Mouse (Mus musculus) erythroblast, embryonic 14.5 days (primary cell): Measurements from ENCODE around the gene Tsc22d1. TPM values are rescaled to one million over a fixed set of nuclear protein-coding genes. Genes with fewer than 3 reads are reported as not detected.

Experiments used
- H3K27me3 ChIP-seq: 2 replicates; pipeline ENCODE4 v1.6.1; 2012; ENCODE audit warnings: inconsistent platforms; ENCODE audit not compliant: control insufficient read depth
- H3K36me3 ChIP-seq: 2 replicates; pipeline ENCODE4 v1.6.1; 2012; ENCODE audit warnings: mild to moderate bottlenecking, inconsistent platforms; ENCODE audit not compliant: control insufficient read depth
- H3K4me1 ChIP-seq: 2 replicates; pipeline ENCODE4 v1.6.1; 2012; ENCODE audit warnings: inconsistent platforms; ENCODE audit not compliant: control insufficient read depth
- H3K4me3 ChIP-seq: replicated peaks from 2 replicates; pipeline ENCODE3; 2012; ENCODE audit warnings: moderate library complexity, mild to moderate bottlenecking, inconsistent platforms
- H3K9me3 ChIP-seq: 2 replicates; pipeline ENCODE4 v1.6.1; 2012; ENCODE audit warnings: low read length, inconsistent platforms, mixed read lengths; ENCODE audit not compliant: control insufficient read depth
- GATA1 ChIP-seq: IDR thresholded peaks from 2 replicates; pipeline ENCODE4 v1.6.1; 2012; ENCODE audit warnings: low read length, inconsistent platforms, mixed read lengths
- TAL1 ChIP-seq: IDR thresholded peaks from 3 replicates; pipeline ENCODE4 v1.6.1; 2012; ENCODE audit warnings: low read length, inconsistent platforms, mixed read lengths
- polyA plus RNA-seq: library from polyadenylated mRNA; stranded (reverse); fragments of >175 nt; gene quantifications from 2 replicates; pipeline ENCODE4 v1.2.3, GENCODE M21; 2012

The Tsc22d1 gene
- polyA plus RNA-seq, 1 experiment: 20.4 TPM

DNA sequence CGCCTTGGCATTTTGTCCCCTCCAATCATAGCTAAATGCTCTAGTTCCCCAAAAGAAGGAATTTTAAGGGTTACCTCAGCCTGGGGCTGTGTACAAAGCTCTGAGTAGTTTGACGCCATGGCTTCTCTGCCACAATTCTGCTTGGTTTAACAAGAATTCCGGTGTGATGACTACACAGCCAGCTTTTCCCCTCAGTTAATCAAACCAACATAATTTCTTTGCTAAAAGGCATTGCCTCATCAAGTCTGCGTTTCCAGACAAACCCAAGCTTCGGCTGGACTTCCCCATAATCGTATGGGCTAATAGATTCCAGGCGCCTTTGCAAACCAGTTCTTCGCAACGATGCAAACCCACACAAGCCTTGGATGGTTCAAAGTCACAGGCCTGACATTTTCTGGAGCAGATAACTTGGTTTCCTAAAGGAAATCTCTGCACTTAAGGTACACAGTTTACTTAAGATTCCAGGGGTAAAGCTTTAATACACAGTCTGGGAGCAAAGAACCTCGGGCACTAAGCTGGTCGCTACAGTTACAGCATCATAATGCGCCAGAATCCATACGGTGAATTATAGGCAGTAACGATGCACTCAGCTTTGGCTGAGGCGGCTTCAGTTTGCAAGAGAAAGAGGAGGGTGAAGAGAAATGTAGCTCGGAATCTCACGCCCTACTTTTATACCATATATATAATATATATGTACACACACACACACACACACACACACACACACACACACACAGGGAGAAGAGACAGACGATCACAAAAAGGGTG is 140.7 kb downstream of the Tsc22d1 start:
- H3K36me3 ChIP-seq: no peaks in the 10 kb centered on the region
- H3K4me1 ChIP-seq: peaks cover 25% of the 10 kb centered on the region
- no peak for TF ChIP-seq TAL1
- TF ChIP-seq GATA1: no peak
- peaks cover 59% of the 10 kb centered on the region for H3K27me3 ChIP-seq
- H3K9me3 ChIP-seq: no peaks in the 10 kb centered on the region; the same call in 1 of the 2 replicates
- H3K4me3 ChIP-seq: no peak overlapping the region

DNA sequence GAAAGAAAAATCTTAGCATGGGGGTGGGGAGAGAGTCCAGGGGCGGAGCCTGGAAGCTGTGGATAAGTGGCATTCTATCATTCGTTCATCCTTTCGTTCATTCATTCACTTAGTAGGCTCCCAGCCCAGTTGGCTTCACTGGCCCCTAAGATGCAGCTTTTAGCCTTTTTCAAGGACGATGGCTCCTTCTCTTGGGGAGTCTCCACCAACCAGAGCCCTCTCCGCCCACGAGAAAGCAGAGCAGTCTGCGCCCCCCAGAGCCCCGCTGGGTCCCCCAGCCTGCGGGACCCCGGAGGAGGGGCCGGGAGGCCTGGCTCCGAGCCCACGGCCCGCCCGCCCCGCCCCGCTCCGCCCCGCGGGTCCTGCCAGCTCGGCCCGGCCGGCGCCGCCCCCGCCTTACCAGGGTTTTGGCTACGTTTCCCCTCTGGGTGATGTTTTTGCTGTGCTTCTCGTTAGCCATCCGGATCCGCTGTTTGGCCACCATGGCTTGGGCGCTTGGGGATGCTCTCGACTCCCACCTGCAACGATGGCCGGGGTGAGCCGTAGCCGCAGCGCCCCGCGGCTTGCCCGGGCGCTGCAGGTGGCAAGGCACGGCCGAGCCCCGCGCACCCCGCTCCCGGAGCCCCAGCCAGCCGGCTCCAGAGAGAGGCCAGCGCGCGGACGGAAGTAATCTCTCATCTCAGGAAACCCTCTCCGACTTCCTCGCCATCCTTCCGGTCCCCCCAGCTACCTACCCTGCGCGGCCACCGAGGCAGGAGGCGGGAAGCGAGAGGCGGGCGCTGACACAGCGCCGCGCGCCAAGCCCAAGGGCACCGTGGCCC is 141.5 kb downstream of the Tsc22d1 start:
- H3K36me3 ChIP-seq: no peaks in the 10 kb centered on the region
- no peaks in the 10 kb centered on the region; the same call in 1 of the 2 replicates for H3K9me3 ChIP-seq
- peak overlapping the region; percentile 61 for H3K4me3 ChIP-seq
- H3K4me1 ChIP-seq: peaks cover 30% of the 10 kb centered on the region
- H3K27me3 ChIP-seq: peaks cover 59% of the 10 kb centered on the region
- TF ChIP-seq TAL1: no peak
- no peak for TF ChIP-seq GATA1

DNA sequence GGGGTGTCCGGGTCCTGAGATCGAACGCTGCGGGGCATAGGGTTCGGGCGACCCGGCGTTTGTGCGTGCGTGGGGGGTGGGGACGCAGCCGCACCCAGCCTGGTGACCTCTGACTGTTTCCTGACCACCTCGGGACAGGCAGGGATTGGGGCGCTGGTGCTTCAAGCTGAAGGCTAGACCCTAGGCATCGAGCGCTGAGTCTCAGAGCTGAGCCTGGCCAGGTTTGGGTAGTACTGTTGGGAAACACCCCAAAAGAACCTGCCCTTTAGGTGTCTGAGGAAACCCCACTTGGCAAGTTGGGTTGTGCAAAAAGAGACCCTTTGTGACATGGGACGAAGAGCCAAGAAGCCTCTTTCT is 142.1 kb downstream of the Tsc22d1 start, which contains the start of gene Serp2:
Gene Serp2, minus strand, starts transcription at position 38 of the 357 bp plus-strand sequence.
- H3K27me3 ChIP-seq: peaks cover 59% of the 10 kb centered on the region
- peaks cover 33% of the 10 kb centered on the region for H3K4me1 ChIP-seq
- TF ChIP-seq TAL1 (no peak), GATA1 (no peak)
- no peaks in the 10 kb centered on the region for H3K36me3 ChIP-seq
- no peaks in the 10 kb centered on the region; the same call in 1 of the 2 replicates for H3K9me3 ChIP-seq
- H3K4me3 ChIP-seq: peak within 1 kb of the TSS; percentile 61

Other genes with a start within 250 kb of the Tsc22d1 start
- gene Serp2, start 141.9 kb downstream of the Tsc22d1 start, polyA plus RNA-seq: 0.07 and 0.15 TPM in 2 replicates